Mouse (Mus musculus) left cerebral cortex, postnatal 10 days (tissue): ENCODE measurements around the gene B230307C23Rik. TPM values are rescaled to one million over a fixed set of nuclear protein-coding genes. Genes with fewer than 3 reads are reported as not detected.
A peak's percentile ranks its signal among the peaks of the same experiment; 100 is the strongest.
"Not testable (repeated sequence)": the region's sequence is repeated elsewhere in the genome, so short reads cannot be mapped to it uniquely, and the experiment has no call there.

Experiments used
- DNase-seq, 2 experiments: peaks; one replicate each; pipeline ENCODE4 v3.0.0; 2021 to 2022; ENCODE audit warnings: low spot score in 2 of 2, mixed read lengths in 1 of 2; ENCODE audit errors: extremely low spot score in 1 of 2
- intact Hi-C: fragments of 180-260 bp; cut with DNase I; formaldehyde crosslinking; loops from one replicate; pipeline ENCODE4 v1.15.1; 2025
- total RNA-seq, 2 experiments: library from RNA; stranded (reverse); gene quantifications; 2 replicates each; pipeline ENCODE4 v1.2.3; 2021

The B230307C23Rik gene
- total RNA-seq, 2 experiments from 2014 or later, result 24.8 to 32.8 TPM

GRCm38 (mm10) chr16:97992477-97992876 is 4.6 kb upstream of the B230307C23Rik start:
- intact Hi-C loops, DNase-seq: not testable (repeated sequence)

- intact Hi-C loops, result no loop called here
- DNase-seq, result peak in 1 of 2 experiments; percentile 1
Observed at GRCm38 (mm10) chr16:97995849-97996615, 1.1 kb upstream of the B230307C23Rik start.

GRCm38 (mm10) chr16:97997383-97997731 is 242 bp downstream of the B230307C23Rik start:
- DNase-seq, intact Hi-C loops: not testable (repeated sequence)

DNA sequence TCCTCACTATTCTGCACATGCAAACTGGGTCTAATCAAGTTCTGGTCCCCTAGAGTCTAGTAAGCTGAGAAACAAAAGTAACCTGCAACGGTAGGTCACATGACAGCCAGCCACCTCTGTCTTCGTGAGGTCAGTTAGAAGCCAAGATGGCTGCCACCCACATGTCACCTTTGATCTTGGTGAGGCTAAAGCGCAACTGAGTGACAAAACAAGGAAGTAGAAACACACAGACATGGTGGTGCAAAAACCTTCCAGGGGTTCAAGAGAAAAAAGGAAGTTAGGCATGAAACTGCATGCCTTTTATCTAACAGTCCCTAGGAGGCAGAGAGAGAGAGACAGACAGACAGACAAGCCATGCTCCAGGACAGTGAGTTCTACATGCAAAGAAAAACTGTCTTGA is 25.0 kb downstream of the B230307C23Rik start:
- intact Hi-C loops, result no loop called here
- no peak for DNase-seq

DNA sequence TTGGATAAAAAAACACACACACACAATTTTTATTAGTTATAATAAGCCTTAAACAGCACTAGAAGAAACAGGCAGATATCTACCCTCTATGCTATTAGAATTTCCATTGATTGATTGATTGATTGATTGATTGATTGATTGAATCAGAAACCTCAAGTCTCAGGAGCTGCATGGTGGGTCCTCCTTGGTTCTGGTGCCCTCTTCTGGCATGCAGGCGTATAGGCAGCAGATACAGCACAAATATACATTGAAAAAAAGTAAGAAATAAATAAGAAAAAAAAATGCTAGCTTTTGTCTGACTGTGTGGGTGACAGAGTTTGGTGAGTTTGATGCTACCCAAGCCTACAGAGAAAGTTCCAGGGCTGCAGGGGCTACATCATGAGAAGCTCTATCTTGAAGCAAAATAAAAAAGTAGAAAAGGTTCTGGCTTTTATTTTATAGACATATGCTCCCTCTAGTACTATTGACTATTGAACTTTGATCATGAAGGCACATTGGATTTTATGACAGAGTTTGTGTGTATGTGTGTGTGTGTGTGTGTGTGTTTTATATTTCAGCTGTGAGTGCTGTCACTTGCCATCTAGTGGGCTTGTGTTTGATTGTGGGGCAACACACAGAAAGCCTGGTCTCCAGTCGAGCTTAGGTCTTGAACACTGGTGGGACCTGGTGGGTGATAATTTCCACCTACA is 25.7 kb downstream of the B230307C23Rik start:
- intact Hi-C loops, result no loop called here

GRCm38 (mm10) chr16:98026186-98026585 is 29.1 kb downstream of the B230307C23Rik start:
- DNase-seq, intact Hi-C loops: not testable (repeated sequence)

More for the DNA sequence above, 25.7 kb downstream of the B230307C23Rik start:
- DNase-seq, result no peak

DNA sequence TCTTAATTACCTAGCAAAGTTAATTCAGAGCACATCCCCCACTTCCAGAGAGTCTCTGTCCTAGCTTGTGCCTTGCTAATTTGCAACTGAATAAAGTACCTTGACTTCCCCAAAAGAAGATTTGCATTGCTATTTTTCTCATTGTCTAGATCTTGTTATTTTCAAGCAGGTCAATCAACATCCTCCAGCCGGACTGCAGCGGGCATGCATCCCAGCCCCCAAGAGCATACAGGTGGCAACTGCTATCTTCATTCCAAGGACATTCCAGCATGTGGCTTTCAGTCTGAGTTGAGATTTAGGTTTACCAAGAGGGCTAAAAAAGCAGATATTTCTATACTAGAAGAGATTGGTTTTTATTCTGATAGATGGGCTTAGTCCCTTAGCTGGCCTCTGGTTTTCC is 37.9 kb downstream of the B230307C23Rik start:
- intact Hi-C loops, DNase-seq: not testable (repeated sequence)

GRCm38 (mm10) chr16:98041676-98042075 is 44.6 kb downstream of the B230307C23Rik start:
- intact Hi-C loops, result no loop called here
- peak in 1 of 2 experiments; percentile 3 for DNase-seq

DNA sequence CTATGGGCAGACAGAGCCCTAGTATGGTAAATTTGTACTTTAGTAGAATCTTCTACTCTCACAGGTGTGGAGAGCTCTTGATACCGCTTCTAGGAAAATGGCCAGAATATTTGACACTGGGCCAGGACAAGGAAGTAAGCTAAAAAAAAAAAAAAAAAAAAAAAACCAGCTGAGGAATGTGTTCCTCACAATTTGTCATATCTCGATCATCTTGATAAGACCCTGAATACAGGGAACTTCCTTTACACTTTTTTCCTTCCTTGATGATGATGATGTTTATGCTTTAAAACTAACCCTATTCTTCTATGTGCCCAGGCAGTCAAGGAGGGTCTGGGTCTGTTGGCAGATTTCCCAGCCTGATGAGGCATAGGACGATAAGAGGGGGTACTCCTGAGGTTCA is 82.3 kb downstream of the B230307C23Rik start:
- DNase-seq, intact Hi-C loops: not testable (repeated sequence)

- intact Hi-C loops, DNase-seq: not testable (repeated sequence)
Observed at GRCm38 (mm10) chr16:98081140-98081539, 84.0 kb downstream of the B230307C23Rik start.

Other genes with a start within 250 kb of the B230307C23Rik start
- under 1 TPM in 1 of 2 experiments, not detected in 1; 0.30 TPM for gene Ripk4, start 233.5 kb upstream of the B230307C23Rik start, total RNA-seq
- 10 to 100 TPM; 19.2 to 20.6 TPM for gene Prdm15, start 145.5 kb upstream of the B230307C23Rik start, total RNA-seq
- 10 to 100 TPM; 17.5 to 26.6 TPM for gene C2cd2, start 34.7 kb upstream of the B230307C23Rik start, total RNA-seq
- gene Zbtb21, start 34.7 kb upstream of the B230307C23Rik start, total RNA-seq, result 10 to 100 TPM; 22.6 to 25.7 TPM
- 1 to 10 TPM; 7.2 to 8.2 TPM for gene A630089N07Rik, start 85.1 kb downstream of the B230307C23Rik start, total RNA-seq